Mouse (Mus musculus) G1E-ER4 (cell line): Measurements from ENCODE around the gene Commd6. TPM values are rescaled to one million over a fixed set of nuclear protein-coding genes. Genes with fewer than 3 reads are reported as not detected.

Experiments
- GATA1 ChIP-seq: IDR thresholded peaks from one replicate; pipeline ENCODE4 v1.8.0; 2012; ENCODE audit warnings: low read length, inconsistent platforms
- polyA plus RNA-seq: library from polyadenylated mRNA; stranded (reverse); fragments of >175 nt; gene quantifications from 2 replicates; pipeline ENCODE4 v1.2.3, GENCODE M21; 2012

The Commd6 gene
- polyA plus RNA-seq, 1 experiment, result 4.9 TPM

- no peak for TF ChIP-seq GATA1
These were observed 49.4 kb downstream of the Commd6 start for GRCm38 (mm10) chr14:101591101-101591500.

GRCm38 (mm10) chr14:101586096-101586495 lies 54.4 kb downstream of the Commd6 start:
- no peak for TF ChIP-seq GATA1

Other genes with a start within 250 kb of the Commd6 start
- not detected in 2 replicates for gene Tbc1d4, start 31.5 kb downstream of the Commd6 start, polyA plus RNA-seq
- gene Uchl3, start 13.3 kb upstream of the Commd6 start, polyA plus RNA-seq, result 17.4 and 30.7 TPM in 2 replicates
- not detected in 2 replicates for gene Gm9922, start 89.1 kb upstream of the Commd6 start, polyA plus RNA-seq
- gene Lmo7, start 89.3 kb upstream of the Commd6 start, polyA plus RNA-seq, result 0.11 TPM in 1 of 2 replicates, not detected in the other